Mouse (Mus musculus): Measurements from ENCODE around the gene Manba.

The Manba gene

GRCm38 (mm10) chr3:135580439-135581275 lies 95.2 kb downstream of the Manba start:
- DNase-seq (ENCODE audit: low spot score in 2 of 2): peak in 1 of 2 experiments; percentile 13

DNA sequence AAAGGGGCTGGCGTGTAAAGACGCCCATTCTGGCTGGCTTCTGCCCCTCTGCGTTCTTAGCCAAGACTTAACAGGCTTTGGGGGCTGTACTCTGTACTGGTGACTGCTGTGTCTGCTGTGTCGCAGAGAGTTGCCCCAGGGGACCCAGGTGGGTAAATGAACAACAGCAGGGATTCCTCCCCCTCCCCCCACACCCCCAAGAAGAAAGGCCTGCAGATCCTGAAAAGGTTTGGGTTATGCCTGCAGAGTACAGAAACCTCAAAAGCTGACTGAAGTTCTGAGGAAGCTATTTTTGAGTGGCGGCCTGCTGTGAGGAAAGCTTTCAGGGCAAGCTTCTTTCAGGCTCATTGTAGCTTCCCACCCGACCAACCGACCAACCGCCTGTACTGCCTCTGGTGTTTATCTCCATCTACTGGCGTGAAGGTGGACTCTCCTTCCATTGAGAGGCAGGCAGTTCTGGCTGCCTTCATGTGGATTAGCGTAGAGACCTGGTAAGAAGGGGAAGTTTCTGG lies 96.3 kb downstream of the Manba start:
- DNase-seq (ENCODE audit: low spot score in 2 of 2): no peak

DNA sequence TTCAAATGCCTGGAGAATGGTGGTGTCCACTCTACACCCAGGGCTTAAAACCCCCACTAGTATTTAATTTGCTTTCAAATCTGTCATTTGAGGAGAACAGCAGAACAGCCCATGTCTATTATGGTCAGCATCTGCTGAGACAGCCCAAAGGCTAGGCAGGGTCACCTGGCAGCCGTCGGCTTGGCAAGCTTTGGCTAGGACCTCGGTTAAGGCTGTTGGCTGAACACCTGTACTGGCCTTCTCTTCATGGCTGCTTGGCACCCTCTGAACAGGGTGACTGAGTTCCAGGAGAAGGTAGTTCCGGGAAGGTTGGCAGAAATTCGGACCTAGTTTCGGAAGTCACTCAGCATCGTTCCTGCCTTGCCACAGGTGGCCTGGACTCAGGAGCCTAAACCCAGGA lies 96.8 kb downstream of the Manba start:
- no peak for DNase-seq (ENCODE audit: low spot score in 2 of 2)

GRCm38 (mm10) chr3:135585482-135585881 lies 100.1 kb downstream of the Manba start:
- no peak for DNase-seq (ENCODE audit: low spot score in 2 of 2)

DNA sequence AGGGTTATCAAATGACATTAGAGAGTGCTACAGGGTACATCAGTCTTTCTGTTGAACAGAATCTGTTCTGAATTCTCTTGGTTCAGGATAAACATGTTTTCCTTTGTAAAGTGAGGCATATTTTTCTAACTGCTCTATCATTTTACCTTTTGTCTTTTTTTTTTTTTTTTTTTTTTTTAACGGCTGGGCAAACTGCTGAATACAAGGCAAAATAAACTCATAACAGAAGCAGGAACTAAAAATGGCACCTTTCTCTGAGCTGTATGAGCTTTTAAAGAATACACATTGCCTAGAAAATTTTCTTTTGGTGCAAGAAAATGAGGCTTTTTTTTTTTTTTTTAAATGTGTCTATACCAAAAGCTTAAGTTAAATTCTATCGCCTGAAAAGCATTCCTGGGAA lies 100.6 kb downstream of the Manba start:
- no peak for DNase-seq (ENCODE audit: low spot score in 2 of 2)

DNA sequence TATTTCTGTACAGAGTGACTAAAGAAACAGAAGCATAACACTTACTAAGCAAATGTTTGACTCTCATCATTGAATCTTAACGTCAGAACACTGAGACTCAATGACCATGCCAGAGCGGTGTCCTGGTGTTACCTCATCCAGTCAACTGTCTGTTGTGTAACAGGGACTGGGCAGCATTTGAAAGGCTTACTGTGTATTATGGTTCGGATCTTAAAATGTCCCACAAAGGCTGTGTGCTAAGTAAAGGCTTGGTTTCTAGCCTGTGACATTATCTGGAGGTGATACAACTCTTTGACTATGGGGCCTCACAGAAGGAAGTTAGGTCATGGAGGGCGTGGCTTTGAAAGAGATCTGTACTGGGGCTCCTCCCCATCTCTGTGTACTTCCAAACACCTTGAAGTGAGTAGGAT lies 101.1 kb downstream of the Manba start:
- DNase-seq (ENCODE audit: low spot score in 2 of 2): no peak

GRCm38 (mm10) chr3:135590471-135590870 lies 105.1 kb downstream of the Manba start:
- no peak for DNase-seq (ENCODE audit: low spot score in 2 of 2)

DNA sequence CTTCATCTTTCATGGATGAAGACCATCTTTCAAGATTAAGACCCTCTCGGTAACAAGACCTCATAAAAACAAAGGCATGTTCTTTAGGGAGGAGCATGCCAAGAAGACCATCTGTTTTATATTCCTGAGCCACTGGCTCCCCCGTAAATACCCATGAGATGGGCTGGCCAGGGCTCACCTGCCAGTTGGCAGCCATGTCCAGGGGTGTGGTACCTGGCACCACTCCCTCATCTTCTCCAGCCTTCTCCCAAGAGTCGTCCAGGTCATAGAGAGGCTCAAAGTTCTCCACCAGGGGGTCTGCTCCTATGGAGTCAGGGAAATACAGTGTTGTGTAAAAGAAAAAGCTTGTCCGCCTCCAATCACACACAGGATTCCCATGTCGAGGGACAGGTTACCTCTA lies 106.0 kb downstream of the Manba start:
- DNase-seq (ENCODE audit: low spot score in 2 of 2): no peak

DNA sequence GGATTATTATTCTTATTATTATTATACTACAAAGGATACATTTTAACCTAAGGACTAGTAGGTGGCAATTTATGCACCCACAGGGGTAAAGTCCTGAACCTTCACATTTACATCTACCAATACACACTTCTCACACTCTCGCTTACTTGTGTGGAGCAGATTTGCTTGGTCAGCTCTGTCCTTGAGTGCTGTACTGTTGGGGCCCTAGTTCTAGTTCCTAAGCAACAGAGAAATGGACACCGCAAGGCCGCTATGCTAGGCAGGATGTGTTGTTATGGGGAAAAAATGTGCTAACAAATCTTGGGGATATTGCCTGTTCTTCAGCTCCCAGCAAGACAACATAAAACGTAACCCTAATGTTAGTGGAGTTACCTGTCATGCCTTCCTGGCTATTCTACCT lies 106.6 kb downstream of the Manba start:
- no peak for DNase-seq (ENCODE audit: low spot score in 2 of 2)

DNA sequence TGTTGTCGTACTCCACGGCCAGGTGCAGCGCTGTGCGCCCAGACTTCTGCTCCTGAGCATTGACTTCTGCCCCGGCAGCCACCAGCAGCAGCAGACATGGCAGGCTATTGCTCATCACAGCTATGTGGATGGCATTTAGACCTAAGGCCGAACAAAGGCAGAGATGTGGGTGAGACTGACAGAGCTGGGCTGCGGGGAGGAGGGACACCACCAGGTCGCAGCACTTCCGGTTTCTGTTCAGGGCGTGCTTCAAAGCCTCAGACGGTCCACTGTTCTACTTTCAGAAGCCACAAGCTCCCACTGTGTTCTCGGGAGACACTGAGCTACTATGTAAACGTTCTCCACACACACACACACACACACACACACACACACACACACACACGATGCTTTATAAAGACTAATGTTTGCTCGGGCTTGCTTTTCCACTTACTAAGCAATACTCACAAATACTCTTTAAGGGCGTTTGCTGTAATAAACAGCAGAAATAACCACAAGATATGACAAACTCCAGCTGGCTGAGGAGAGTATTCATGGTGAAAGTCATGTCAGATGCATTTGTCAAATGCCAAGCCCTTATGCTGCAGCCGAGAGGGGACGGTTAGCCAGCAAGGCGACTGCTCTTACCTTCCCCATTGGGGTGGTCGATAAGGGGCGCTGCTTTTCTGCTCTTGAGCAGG lies 109.0 kb downstream of the Manba start:
- no peak for DNase-seq (ENCODE audit: low spot score in 2 of 2)

DNA sequence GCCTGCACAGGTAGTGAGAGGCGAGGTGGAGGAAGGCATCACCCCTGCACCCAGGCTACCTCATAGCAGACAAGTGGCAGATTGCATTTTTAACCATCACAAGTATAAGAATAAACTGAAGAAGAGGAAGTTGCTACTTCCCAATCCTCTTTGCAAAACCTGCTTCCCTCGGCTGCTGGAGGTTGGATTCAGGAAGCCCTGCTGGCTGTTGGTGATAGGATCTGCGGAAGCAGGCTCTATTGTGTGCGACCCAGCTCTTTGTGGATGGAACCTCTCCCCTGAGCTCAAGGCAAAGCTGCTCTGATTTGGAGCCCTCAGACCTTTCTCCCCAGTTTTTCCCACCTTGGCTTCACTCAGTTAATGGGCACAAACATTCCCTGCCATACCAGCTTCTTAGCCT lies 111.6 kb downstream of the Manba start:
- no peak for DNase-seq (ENCODE audit: low spot score in 2 of 2)

GRCm38 (mm10) chr3:135598355-135598754 lies 112.9 kb downstream of the Manba start:
- no peak for DNase-seq (ENCODE audit: low spot score in 2 of 2)

GRCm38 (mm10) chr3:135602731-135603130 lies 117.3 kb downstream of the Manba start:
- DNase-seq (ENCODE audit: low spot score in 2 of 2): no peak

DNA sequence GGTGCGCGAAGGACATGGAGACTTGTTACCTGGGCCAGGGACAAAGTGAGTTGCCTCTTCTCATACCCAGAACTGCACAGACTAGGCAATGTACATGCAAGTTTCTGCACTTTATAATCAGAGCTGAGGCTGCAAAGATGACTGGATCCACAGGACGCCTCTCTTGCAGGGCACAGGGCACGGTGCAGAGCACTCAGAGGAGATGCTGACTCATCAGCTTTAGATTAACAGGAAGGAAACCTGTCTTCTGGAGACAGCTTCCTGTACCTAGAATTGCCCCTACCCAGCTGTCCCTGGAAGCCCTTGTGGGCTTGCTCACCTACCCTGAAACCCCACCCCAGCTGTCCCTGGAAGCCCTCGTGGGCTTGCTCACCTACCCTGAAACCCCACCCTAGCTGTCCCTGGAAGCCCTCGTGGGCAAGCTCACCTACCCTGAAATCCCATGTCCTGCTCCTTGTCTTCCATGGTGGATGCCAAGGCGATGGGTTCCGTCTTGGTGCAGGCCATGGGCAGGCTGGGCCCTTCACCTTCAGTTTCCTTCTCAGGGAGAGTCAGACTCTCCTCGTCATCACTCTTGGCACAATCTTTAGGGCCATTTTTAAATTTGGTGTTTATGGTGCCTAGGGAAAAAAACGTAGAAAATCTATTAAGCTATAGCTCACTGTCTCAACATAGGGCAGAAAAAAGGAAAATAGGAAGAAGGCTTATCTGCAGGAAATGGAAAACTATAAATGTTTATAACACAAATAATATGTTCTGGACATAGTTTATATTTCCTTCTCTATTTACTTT lies 119.4 kb downstream of the Manba start:
- no peak for DNase-seq (ENCODE audit: low spot score in 2 of 2)

DNA sequence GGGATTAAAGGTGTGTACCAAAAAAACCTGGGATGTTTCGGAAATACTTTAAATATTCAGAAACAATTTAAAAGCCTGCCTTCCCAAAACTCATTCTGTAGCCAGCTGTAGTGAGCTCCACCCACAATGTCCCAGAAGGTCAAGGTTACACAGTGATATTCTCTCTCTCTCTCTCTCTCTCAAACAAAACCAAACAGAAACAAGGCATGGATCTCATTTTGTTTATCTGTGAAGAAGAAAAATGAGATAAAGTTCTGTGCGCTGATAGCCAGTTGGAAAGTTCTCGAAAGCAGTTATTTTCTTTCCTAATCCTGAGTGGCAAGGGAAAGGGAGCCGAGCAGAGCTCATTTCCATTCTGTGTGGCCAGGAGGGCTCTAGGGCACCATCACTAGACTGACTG lies 120.1 kb downstream of the Manba start:
- no peak for DNase-seq (ENCODE audit: low spot score in 2 of 2)

- DNase-seq (ENCODE audit: low spot score in 2 of 2): no peak
Measured at GRCm38 (mm10) chr3:135606592-135606991, 121.2 kb downstream of the Manba start.

GRCm38 (mm10) chr3:135607021-135607420 lies 121.6 kb downstream of the Manba start:
- no peak for DNase-seq (ENCODE audit: low spot score in 2 of 2)

- peak; percentile 24 to 44 for DNase-seq (ENCODE audit: low spot score in 2 of 2)
Measured at GRCm38 (mm10) chr3:135607660-135608473, 122.5 kb downstream of the Manba start.

- DNase-seq (ENCODE audit: low spot score in 2 of 2): no peak
Measured at GRCm38 (mm10) chr3:135610221-135610620, 124.8 kb downstream of the Manba start.

DNA sequence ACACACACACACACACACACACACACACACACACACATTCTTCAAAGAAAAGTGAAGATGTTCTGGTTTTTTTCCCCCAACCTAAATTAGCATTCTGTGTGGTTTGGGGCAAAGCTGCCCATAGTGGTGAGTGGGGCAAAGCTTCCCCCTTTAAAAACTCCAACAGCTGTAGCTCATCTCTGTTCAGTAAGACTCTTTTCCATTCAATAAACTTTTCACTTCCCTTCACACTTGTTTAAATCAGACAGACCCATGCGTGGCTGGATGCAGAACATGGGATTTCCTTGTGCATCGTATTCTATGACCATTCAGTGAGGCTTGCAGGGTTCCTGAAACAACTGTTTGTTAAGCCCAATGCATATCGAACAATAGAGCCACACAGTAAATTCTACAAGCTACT lies 129.0 kb downstream of the Manba start:
- DNase-seq (ENCODE audit: low spot score in 2 of 2): no peak

DNA sequence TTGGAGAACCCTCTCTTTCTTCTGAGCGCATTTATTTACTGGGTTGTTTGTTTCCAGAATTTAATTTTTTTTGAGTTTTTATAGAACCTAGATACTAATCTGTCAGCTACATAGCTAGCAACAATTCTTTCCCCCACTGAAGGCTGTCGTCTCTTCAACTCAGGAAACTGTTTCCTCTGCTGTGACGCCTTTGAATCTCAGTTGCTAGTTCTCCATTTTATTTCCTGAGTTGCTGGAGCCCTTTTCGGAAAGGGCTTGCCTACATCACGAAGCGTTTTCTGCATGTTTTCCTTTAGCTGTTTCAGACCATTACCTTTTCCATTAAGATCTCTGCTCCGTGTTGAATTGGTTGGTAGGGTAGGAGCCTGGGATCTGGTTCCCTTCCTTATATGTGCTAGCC lies 131.3 kb downstream of the Manba start:
- no peak for DNase-seq (ENCODE audit: low spot score in 2 of 2)

All from spleen, postnatal 14 days (tissue).